Mouse (Mus musculus): Measurements from ENCODE around the gene Map4k4. TPM values are rescaled to one million over a fixed set of nuclear protein-coding genes. Genes with fewer than 3 reads are reported as not detected.

Map4k4 gene
- total RNA-seq, 2 experiments from 2014 or later, result 158 to 163 TPM

DNA sequence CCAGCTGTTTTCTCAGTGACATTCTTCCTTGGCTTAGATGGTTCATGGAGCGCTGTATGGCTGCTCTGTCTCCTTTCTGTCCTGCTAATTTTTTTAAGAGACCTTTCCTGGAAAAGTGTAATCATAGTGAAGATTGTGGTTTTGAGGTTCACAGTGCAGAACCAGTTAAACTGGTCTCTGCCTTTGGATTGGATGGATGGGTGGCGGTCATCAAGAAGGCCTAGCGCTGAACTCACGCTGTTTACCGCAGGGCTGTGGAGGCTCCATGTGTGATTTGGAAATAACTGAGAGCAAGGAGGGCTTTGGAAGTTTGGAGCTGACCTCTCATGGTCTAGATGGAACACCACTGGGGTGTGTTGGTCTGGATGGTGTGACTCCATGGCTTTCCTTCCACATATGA lies 56.0 kb downstream of the Map4k4 start:
- intact Hi-C loops (cut with DNase I), result no loop called here
- no peak for DNase-seq

DNA sequence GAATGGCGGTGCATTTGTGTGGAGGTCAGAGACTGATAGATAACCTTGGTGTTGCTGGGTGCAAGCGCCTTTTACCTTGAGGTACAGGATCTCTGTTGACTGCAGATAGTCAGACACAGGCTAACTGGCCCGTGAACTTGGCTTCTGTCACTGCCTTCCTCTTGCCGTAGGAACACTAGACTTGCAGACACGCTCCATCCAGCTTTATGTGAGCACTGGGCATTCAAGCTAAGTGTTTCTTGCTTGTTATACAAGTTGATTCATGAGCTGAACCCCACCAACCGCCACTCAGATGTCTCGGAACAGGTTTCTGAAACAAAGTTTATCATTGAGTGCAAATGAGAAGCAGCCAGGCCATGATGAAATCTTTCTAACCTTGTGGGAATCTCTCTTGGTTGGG lies 57.3 kb downstream of the Map4k4 start:
- intact Hi-C loops (cut with DNase I), result no loop called here
- DNase-seq, result no peak

DNA sequence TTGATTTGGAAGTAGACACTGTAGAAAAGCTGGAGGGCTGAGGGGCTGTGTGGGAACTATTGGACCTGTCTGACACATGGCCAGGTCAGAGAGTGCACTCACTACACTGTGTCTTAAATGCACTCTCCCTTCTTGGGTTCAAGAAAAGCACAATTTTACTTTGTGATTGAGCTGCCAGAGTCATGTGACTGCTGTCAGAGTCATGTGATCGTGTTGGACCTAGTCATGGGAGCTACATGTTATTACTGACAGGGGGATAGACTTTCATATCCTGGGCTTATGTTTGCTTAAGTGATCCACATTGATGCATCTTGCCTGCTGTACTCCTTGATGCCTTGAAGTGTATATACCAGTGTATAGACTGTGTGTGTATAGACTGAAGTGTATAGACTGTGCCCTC lies 59.9 kb downstream of the Map4k4 start:
- intact Hi-C loops (cut with DNase I), result no loop called here
- DNase-seq, result no peak

DNA sequence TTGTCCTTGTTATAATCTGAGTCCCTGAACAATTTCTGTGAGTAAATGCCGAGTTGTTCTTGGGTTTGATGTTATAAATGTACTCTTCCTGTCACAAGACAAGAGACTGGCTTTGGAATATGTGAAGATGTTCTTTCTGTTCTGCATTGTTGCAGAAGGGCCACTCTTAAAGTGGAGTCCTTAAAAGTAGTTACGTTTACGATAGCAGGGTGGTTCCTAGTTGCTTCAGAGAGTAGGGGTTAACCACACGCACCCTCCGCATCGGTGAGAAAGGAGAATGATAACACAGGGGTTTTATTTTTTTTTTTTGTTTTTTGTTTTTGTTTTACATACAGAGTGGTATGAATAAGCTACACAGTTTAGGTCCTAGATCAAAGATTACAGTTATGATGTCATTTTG lies 60.4 kb downstream of the Map4k4 start:
- no peak for DNase-seq
- intact Hi-C loops (cut with DNase I), result no loop called here

DNA sequence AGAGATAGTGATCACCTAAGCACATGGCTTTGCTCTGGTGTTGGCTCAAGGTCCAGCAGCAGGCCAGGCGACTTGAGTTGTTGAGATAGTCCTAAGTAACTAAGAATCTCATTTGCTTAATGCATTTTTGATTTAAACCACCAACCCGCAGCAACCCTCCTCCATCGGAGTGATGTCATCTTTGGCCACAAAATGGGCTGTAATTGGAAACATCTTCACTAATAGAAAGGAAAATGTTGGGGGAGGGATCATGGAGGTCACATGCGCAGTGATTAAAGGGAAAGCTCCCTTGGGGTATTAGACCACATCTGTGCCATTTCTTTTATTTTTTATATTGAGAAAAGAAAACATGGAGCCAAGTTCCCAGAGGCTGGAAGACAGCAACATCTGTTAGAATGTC lies 61.6 kb downstream of the Map4k4 start:
- no peak for DNase-seq
- intact Hi-C loops (cut with DNase I), result no loop called here

DNA sequence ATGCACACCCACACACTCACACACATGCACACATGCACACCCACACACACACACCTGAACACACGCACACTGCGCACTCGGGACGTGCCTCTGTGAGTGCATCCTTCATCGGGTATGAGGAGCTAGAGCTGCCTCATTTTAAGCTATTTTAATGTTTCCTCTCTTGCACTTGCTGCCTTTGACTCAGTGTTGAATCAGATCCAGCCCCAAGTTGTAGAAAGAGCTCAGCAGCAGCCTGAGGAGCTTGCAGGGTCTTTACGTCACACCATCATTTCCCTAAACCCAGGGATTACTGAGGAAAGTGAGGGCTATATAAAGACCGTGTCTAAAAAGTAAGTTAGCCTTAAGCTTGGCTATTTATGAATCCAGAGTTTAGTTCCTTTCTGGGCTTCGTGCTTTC lies 62.1 kb downstream of the Map4k4 start:
- DNase-seq, result no peak
- intact Hi-C loops (cut with DNase I), result no loop called here

DNA sequence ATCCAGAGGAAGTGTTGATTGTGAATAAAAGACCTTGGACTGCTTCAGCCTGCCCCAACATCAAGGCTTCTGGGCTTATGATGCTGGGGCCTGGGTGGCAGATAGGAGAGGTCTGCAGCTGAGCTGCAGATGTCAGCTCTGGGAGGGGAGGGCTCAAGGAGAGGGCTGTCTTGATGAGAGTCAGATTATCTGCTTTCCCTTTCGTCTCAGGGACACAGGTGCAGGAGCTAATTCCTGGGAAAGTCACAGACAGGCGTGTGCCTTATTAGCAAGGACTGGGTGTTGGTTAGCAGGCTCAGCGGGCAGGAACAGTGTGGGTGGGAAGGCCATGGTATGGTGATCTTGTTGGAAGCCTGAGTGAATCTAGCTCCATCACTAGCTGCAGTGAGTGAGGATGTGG lies 63.1 kb downstream of the Map4k4 start:
- intact Hi-C loops (cut with DNase I), result no loop called here
- no peak for DNase-seq

DNA sequence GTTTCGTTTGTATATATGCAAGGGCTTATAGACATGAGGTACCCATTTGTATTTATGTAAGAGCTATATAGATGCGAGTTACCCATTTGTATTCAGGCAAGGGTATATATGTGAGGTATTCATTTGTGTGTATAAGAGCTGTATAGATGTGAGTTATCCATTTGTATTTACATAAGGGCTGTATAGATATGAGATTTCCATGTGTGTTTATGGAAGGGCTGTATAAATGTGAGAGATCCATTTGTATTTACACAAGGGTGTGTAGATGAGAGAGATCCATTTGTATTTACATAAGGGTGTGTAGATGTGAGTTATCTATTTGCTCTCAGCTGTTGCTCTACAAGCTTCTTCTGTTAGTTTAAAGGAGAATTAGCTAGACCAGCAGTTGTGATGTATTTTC lies 63.7 kb downstream of the Map4k4 start:
- DNase-seq, result no peak
- intact Hi-C loops (cut with DNase I), result no loop called here

DNA sequence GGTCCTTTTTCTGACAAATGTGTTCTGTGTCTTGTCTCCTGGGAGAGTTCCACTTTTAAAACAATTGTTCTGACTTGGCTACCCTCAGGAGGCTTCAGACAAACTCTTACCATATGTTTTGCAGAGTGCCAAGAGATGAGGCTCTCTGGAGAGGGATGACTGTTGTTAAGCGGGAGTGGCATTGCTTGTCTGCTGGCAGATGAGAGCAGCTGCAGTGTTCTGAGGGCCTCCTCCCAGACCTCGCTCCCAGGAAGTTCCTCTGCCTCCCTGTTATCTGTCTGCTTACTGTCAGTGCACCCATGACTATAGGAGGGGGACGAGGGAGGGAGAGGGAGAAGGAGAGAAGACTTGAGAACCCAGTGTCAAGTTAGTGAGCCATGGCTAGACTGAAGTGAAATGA lies 64.7 kb downstream of the Map4k4 start:
- no peak for DNase-seq
- intact Hi-C loops (cut with DNase I), result no loop called here

DNA sequence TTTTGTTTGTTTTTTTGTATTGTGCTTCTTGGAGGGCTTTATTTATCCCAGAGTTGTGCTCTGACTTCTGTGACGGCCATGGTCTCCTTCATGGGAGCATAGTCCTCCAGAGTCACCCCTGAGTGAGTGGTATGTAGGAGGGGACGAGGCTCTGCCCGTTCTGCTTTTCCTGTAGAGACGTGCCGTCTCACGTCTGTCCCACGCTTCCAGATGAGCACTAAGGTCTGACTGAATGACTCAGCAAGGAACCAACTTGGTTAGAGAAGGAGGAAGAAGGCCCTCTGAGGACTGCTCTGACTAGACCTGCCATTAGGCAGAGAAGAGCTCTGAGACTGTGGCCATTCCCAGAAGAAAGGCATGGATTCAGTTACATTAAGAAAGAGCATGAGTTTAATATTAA lies 68.3 kb downstream of the Map4k4 start:
- DNase-seq, result no peak
- intact Hi-C loops (cut with DNase I), result loop anchor here (2.0 kb wide), 1 partner anchor 22 kb away; no protein-coding TSS in a partner anchor

DNA sequence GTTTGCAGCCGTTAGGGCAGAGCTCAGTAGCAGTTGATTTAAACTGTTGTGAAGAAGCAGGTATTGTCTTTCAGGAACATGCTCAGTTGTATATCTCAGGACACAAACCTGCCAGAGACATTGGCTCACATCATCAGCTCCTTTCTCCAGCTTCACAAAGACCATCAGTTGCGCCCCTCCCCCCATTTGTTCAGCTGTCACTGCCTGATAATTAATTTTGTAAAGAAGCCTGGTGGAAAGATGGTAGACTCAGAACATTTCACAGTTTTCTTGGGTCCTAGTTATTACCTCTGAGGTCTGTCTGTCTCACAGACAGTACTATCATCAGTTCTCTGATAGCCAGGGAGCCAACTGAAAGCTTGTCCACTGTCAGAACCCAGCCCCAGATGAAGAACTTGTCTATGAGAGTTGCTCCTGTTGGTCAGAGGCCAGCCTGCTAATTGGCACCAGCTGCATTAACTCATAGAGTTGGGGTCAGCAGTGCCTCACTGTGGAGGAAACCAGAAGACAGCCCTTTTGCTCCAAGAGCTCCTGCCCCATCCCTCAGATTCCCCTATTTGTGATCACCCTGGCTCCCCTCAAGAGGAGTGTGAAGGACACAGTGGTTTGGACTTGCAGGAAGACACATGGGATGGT lies 69.2 kb downstream of the Map4k4 start:
- no peak for DNase-seq
- intact Hi-C loops (cut with DNase I), result loop anchor here (2.0 to 5.0 kb wide), 2 partner anchors 23 to 33 kb away; no protein-coding TSS in a partner anchor

DNA sequence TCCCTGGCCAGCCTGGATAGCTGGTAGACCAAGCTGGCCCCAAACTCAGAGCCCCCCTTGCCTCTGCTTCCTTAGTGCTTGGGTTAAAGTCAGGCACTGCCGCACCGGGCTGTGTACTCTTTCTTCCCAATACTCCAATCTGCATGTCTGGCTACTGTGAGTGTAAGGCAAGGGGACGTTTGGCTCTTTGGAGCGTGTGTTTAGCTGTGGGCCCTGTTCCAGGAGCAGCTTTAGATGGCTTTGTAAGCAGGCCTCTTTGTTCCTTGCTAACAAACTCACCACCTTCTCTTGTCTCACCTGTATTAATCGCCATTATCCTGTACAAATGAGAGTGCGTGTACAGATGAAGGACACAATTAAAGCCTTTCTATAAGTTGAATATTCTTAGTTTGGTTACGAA lies 71.7 kb downstream of the Map4k4 start:
- DNase-seq, result no peak
- intact Hi-C loops (cut with DNase I), result loop anchor here (5.0 kb wide), 1 partner anchor 35 kb away; no protein-coding TSS in a partner anchor

DNA sequence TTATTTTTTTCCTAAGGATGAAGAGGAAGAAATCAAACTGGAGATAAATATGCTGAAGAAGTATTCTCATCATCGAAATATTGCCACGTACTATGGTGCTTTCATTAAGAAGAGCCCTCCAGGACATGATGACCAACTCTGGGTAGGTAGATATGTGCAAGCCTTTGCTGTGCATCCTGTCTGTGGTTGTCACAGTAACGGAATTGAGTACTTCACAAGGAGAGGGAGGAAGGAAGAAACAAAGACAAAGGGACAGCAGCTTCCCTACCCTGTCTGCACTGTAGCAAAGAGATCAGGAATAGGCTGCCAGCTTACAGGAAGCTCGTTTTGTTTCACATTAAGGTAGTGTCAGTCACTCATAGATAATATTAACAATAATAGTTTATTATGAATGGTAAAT lies 73.2 kb downstream of the Map4k4 start:
- no peak for DNase-seq
- intact Hi-C loops (cut with DNase I), result loop anchor here (5.0 kb wide), 1 partner anchor 37 kb away; no protein-coding TSS in a partner anchor

DNA sequence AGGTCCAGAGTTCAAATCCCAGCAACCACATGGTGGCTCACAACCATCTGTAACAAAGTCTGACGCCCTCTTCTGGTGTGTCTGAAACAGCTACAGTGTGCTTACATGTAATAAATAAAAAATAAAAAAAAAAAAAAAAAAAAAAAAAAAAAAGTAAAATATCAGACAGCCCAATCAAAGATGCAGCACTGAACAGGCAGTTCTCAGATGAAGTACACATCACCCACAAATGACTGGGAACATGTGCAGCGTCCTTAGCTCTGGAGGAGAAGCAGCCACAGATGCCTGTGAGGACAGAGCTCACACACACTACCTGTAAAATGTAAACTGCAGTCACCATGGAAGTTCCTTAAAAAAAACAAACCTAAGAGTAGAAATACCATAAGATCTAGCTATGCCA lies 74.3 kb downstream of the Map4k4 start:
- DNase-seq, result no peak

DNA sequence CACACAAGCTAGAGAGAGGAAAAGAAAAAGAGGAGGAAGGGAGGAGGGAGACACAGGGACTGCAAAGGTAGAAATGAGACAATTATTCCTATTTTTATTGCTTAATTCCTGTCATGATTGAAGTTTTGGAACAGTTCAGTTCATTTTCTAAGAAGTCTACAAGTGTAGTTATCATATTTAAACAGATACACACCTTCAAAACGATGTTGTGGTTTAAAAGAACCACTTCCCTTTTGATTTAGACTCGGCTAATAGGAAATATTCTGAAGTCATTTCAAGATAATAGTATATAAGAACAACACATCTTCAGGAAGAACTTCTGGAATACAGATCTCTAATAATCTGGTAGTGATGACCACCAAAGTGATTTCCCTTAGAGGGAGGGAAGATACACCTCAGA lies 75.4 kb downstream of the Map4k4 start:
- no peak for DNase-seq
- intact Hi-C loops (cut with DNase I), result no loop called here

More for the DNA sequence above, 74.3 kb downstream of the Map4k4 start:
- intact Hi-C loops (cut with DNase I), result no loop called here

DNA sequence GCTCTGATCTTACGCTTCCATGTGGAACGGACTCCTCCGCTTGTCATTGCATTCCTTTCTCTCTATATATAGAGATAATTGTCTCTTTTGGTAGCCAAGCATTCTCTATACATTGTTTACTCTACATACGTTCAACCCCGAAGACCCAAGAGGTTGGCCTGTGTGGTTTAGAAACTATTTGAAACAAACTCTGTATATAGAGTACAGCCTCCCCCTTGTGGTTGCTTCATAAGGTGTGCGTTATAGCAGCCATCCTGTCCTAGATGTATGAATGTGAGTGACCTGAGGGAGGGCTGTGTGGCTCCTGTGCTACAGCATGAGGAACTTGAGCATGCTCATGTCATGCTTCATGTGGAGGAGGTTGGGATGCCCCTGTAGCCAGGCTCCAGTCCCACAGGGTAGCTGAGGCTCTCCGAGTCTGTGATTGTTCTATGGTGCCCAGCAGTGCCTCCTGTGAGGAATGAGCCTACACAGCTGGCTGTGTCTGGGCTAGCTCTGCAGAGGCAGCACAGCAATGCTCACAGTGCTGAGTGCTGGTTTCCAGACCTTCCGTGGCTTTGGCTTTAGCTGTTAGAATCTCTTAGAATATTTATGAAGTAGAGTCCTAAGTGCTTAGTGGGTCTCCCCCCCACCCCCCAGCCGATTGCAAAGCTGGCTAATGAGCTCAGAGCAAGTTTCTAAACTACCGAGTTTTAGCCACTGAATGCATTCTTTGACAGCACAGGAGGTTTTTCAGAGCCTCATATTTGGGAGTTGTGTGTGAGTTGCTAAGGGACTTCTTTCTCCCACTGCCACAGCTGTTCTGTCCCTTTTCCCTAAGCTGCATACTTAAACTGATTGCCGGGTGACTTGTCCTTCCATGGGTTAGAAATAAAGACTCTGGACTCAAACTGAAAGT lies 76.4 kb downstream of the Map4k4 start:
- no peak for DNase-seq
- intact Hi-C loops (cut with DNase I), result no loop called here

DNA sequence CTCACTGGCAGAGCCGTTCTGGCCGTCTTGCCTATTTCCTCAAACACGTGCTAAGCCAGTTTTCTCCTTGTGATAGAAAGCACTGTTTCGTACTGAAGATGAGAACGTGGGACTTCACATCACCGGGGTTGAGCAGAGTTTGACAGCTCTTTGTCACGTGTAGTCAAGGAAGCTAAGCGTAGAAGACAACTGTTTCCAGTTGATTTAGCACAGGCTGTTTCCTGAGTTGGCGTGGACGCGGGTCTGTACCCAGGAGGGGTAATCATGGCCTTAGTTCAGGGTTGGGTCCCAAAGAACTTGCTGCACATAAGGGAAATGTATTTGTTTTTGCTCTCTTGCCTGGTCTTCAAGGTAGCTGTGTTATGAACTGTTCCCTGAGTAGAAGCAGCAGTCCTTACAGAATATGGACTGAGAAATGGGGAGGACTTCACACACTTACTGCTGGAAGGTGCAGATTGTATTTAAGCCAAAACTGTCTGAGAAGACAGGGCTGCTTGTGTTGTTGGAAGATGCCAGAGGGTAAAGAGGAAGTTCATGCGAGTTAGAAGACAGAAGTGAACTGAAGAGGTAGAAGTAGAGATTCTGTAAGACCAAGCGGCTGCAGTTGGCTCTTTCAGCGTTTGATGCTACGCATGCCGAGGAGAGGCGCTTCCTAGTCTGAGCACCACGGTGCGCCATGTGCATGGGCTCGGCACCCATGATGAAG lies 78.2 kb downstream of the Map4k4 start:
- intact Hi-C loops (cut with DNase I), result no loop called here
- DNase-seq, result no peak

DNA sequence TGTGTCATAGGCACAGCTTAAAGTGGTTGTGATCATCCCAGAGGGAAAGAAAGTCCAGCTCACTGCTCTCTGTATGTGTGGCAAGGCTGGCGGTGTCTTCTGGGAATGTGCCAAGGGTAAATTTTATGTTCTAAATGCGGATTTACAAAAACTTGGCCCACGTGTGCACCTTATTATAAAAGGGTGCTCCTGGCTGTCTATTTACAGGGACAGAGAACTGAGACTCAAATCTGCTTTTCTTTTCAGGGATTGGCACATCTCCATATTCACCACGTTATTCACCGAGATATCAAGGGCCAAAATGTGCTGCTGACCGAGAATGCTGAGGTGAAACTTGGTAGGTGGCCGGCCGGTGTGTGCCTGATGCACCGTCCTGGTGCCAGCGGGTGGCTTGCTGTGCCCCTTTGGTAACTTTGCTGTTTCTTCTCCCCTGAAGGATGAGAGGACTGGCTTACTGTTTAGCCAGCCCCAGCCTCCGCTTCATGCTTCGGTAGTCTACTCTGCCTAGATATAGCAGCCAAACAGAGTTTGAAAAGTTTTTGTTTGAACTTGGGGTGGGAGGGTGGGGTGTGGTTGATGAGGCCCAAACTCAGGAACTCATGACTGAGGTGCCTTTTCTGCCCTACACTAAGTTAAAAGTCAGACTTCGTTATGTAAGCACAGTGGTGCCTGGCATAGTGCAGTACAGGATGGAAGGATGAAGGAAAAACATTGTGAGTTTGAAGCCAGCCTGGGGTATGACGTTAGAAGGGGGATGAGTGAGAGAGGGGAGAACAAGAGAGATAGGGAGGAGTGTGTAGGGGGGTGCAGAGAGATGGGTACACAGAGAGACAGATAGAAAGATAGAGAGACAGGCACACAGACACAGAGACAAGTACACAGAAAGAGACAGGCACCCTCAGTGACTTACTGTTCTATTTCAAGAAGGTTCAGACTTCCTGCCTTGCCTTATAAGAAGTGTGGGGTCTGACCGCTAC lies 79.9 kb downstream of the Map4k4 start:
- intact Hi-C loops (cut with DNase I), result loop anchor here (2.0 to 5.0 kb wide), 3 partner anchors 80 to 368 kb away; partner anchors contain the start of gene Map4k4
- DNase-seq, result no peak

DNA sequence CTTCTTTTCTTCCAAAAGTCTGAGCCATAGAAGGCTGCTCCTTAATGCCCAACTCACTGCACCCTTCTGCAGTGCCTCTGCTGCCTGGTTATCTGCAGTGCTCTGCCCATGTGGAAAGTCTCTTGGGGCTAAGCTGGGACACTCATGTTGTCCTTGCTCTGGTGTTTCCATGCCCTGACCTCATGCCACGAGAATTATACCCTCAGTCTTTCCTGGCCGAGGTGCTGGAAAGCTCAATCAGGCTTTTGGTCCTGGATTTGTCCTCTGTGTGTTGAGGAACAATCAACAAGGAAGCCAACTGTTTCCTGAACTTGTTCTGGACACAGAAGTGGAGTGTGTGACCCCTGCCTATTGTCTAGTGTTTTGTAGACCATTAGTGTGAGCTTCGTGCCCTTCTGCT lies 81.3 kb downstream of the Map4k4 start:
- no peak for DNase-seq

More for the DNA sequence above, 81.3 kb downstream of the Map4k4 start:
- intact Hi-C loops (cut with DNase I), result loop anchor here (2.0 to 5.0 kb wide), 3 partner anchors 81 to 370 kb away; partner anchors contain the start of gene Map4k4

All from heart, postnatal 36 days (tissue).